Mouse (Mus musculus): Measurements from ENCODE around the gene Eml1. TPM values are rescaled to one million over a fixed set of nuclear protein-coding genes. Genes with fewer than 3 reads are reported as not detected.
A peak's percentile ranks its signal among the peaks of the same experiment; 100 is the strongest.

The Eml1 gene
- polyA plus RNA-seq, 1 experiment, result 4.7 TPM

DNA sequence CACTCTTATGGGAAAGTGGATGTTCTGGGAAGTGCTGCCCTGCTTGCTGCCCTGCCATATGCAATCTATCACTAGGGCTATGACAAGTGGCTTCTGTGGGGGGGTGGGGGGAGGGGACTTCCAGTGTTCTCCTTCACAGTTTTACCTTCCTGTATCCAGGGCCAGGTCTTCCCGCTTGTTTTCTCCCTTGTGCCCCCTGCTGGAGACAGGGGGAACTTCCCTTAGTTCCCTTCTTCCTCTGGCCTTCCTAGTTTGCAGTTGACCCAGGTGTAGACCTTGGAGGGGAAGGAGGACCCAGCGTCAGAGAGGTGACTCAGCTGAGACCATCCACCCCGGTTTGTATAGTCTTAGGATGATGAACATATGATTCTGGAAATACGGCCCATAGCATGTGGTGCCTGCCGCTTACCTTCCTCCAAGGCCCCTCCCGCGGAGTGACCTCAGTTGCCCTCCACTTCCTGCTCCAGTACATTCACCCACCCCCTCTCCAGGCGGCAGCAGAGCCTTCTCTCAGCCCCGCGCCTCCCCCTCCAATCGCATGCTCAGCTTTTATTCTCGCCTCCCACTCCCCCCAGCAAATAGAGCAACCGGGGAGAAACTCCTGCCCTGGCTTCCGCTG, 32.1 kb upstream of the Eml1 start:
- Histone ChIP-seq H3K4me1 (ENCODE audit: control insufficient read depth, insufficient read depth, low read length) (no peaks in the 10 kb centered on the region; the same call in none of the 2 replicates), H3K27ac (ENCODE audit: control insufficient read depth, insufficient read depth, low read depth, low read length, poor library complexity) (no peak overlapping the region), H3K4me3 (replicated peaks; ENCODE audit: control insufficient read depth, low read depth, low read length) (no peak overlapping the region)
- TF ChIP-seq POLR2A (IDR thresholded peaks at IDR 0.05; ENCODE audit: borderline replicate concordance, control insufficient read depth, low read depth, low read length) (no peak), CTCF (IDR thresholded peaks at IDR 0.05; ENCODE audit: control insufficient read depth, insufficient read depth, low read length) (peak; percentile 53)
- WGBS, result 15% methylated on average over 14 of the region's 14 CpGs

DNA sequence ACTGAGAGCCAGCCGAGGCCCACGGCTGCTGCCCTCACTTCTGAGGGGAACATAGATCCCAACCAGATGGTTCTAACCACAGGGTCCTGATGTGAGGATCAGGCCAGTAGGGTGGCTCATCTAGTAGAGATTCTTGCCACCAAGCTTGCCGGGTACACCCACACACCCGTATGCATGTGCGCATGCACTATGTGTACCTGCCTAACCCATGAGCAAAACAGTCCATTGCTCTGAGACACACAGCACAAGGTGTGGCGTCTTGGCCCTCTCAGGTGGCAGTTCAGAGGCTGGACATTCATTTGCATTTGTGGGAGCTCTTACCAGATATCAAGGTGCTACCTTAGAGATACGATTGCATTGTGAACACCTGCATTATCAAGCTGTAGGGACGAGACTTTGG, 22.6 kb upstream of the Eml1 start:
- WGBS, result 74% methylated on average over 8 of the region's 8 CpGs
- H3K4me1 ChIP-seq (ENCODE audit: control insufficient read depth, insufficient read depth, low read length), result no peaks in the 10 kb centered on the region
- H3K27ac ChIP-seq (ENCODE audit: control insufficient read depth, insufficient read depth, low read depth, low read length, poor library complexity), result no peak overlapping the region
- TF ChIP-seq POLR2A (IDR thresholded peaks at IDR 0.05; ENCODE audit: borderline replicate concordance, control insufficient read depth, low read depth, low read length), result no peak
- TF ChIP-seq CTCF (IDR thresholded peaks at IDR 0.05; ENCODE audit: control insufficient read depth, insufficient read depth, low read length), result no peak
- H3K4me3 ChIP-seq (replicated peaks; ENCODE audit: control insufficient read depth, low read depth, low read length), result no peak overlapping the region

DNA sequence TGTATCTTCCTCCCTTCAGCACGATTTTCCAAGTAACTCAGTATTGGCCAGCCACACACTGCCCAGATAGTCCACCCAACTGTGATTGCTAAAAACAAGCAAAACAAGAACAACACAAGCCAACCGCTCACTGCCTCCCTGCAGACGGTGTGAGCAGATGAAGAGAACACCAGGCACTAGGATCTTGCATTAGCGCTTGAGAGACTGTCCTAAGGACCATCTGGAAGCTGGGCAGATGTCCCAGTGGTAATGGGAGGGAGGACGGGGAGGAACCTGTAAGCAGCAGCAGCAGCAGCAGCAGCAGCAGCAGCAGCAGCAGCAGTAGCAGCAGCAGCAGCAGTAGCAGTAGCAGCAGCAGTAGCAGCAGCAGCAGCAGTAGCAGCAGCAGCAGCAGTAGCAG, 21.7 kb upstream of the Eml1 start:
- H3K4me1 ChIP-seq (ENCODE audit: control insufficient read depth, insufficient read depth, low read length), result no peaks in the 10 kb centered on the region
- 70% methylated on average over 5 of the region's 5 CpGs for WGBS
- TF ChIP-seq CTCF (IDR thresholded peaks at IDR 0.05; ENCODE audit: control insufficient read depth, insufficient read depth, low read length), result no peak
- no peak for TF ChIP-seq POLR2A (IDR thresholded peaks at IDR 0.05; ENCODE audit: borderline replicate concordance, control insufficient read depth, low read depth, low read length)
- H3K27ac ChIP-seq (ENCODE audit: control insufficient read depth, insufficient read depth, low read depth, low read length, poor library complexity), result no peak overlapping the region
- no peak overlapping the region for H3K4me3 ChIP-seq (replicated peaks; ENCODE audit: control insufficient read depth, low read depth, low read length)

DNA sequence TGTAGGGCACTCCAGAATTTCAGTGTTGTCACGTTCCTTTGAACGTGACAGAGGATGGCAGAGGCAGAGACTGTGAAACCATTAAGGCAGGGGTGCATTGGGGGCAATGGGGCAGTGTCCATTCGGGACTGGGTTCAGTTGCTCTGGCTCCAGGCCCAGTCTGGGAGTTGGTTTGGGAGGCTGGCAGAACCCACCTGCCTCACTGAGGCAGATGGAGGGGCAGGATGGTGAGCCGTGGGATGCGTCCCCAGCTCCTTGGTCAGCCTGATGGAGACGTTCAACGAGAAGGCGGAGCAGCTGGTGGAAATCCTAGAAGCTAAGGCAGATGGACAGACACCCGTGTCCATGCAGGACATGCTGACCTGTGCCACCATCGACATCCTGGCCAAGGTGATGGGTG, 19.8 kb upstream of the Eml1 start:
- TF ChIP-seq POLR2A (IDR thresholded peaks at IDR 0.05; ENCODE audit: borderline replicate concordance, control insufficient read depth, low read depth, low read length) (no peak), CTCF (IDR thresholded peaks at IDR 0.05; ENCODE audit: control insufficient read depth, insufficient read depth, low read length) (no peak)
- no peaks in the 10 kb centered on the region for H3K4me1 ChIP-seq (ENCODE audit: control insufficient read depth, insufficient read depth, low read length)
- no peak overlapping the region for H3K4me3 ChIP-seq (replicated peaks; ENCODE audit: control insufficient read depth, low read depth, low read length)
- H3K27ac ChIP-seq (ENCODE audit: control insufficient read depth, insufficient read depth, low read depth, low read length, poor library complexity), result no peak overlapping the region
- WGBS, result 79% methylated on average over 10 of the region's 10 CpGs

DNA sequence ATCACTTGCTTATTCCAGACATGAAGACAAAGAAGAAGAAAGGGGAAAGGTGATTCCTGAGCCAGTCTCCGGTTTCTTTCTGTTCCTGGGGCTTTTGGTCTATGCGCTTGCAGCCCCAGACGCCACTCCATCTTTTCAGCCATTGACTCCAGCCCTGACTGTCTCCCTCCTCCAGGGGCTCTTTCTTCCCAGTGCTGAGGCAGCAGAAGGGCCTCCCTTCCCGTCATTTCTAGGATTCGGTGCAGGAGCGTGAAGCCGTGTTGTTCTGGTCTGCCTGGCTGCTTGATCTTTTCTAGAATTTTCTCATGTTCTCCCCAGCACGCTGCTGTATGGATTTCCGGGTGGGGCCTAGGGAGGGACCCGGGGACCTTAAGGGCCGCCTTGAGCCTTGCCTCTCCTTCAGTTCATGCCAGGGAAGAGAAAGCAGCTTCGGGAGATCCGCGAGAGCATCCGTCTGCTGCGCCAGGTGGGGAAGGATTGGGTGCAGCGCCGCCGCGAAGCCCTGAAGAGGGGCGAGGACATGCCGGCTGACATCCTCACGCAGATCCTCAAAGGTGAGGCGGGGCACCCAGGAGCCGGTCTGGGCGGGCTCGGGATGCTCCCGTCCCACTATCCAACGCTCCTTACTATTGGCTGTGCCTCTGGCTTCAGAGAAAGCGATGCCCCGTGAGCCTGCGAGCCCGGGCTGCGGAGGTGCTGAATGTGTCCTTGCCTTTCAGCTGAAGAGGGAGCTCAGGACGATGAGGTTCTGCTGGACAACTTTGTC, 18.2 kb upstream of the Eml1 start:
- TF ChIP-seq POLR2A (IDR thresholded peaks at IDR 0.05; ENCODE audit: borderline replicate concordance, control insufficient read depth, low read depth, low read length) (no peak), CTCF (IDR thresholded peaks at IDR 0.05; ENCODE audit: control insufficient read depth, insufficient read depth, low read length) (no peak)
- Histone ChIP-seq H3K4me3 (replicated peaks; ENCODE audit: control insufficient read depth, low read depth, low read length) (no peak overlapping the region), H3K4me1 (ENCODE audit: control insufficient read depth, insufficient read depth, low read length) (no peaks in the 10 kb centered on the region), H3K27ac (ENCODE audit: control insufficient read depth, insufficient read depth, low read depth, low read length, poor library complexity) (no peak overlapping the region)
- WGBS, result 12% methylated on average over 35 of the region's 35 CpGs

DNA sequence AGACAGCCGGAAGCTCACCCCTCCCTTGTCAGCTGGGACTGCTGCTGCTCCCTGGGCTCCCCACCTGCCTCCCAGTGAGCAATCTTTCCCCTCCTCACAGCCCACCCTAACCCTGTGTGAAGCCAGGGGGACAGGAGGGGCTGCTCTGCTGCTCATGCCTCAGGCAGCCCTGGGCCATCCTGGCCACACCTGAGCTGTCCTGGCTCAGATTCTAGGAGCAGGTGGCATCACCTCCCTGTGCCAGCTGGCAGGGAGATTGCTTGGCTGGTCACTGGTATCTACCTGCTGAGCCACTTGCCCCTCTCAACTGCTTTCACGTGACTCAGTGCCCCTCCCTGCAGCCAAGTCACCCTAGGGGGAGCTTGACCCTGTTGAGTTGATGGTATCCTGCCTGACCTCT, 16.5 kb upstream of the Eml1 start:
- TF ChIP-seq CTCF (IDR thresholded peaks at IDR 0.05; ENCODE audit: control insufficient read depth, insufficient read depth, low read length) (no peak), POLR2A (IDR thresholded peaks at IDR 0.05; ENCODE audit: borderline replicate concordance, control insufficient read depth, low read depth, low read length) (no peak)
- Histone ChIP-seq H3K4me1 (ENCODE audit: control insufficient read depth, insufficient read depth, low read length) (no peaks in the 10 kb centered on the region), H3K27ac (ENCODE audit: control insufficient read depth, insufficient read depth, low read depth, low read length, poor library complexity) (no peak overlapping the region), H3K4me3 (replicated peaks; ENCODE audit: control insufficient read depth, low read depth, low read length) (no peak overlapping the region)
- WGBS, result 73% methylated on average over 2 of the region's 2 CpGs

DNA sequence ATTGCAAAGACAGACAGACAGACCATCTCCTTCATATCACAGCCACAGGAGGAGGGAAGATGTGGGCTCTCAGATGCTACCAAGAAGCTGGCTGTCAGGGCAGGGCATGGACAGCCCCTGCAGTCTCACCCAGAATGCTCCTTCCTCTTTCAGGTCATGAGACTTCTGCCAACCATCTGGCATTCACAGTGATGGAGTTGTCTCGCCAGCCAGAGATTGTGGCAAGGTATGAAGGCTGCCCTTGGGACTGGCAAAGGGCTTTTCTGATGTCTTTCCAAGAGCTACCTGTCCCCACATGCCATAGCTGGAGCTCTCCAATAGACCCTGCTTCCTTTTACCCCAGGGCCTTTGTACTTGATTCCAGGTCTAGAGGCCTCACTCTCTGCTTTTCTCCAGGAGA, 15.5 kb upstream of the Eml1 start:
- TF ChIP-seq CTCF (IDR thresholded peaks at IDR 0.05; ENCODE audit: control insufficient read depth, insufficient read depth, low read length), result no peak
- no peak for TF ChIP-seq POLR2A (IDR thresholded peaks at IDR 0.05; ENCODE audit: borderline replicate concordance, control insufficient read depth, low read depth, low read length)
- no peaks in the 10 kb centered on the region for H3K4me1 ChIP-seq (ENCODE audit: control insufficient read depth, insufficient read depth, low read length)
- WGBS, result 25% methylated on average over 1 of the region's 1 CpGs
- H3K27ac ChIP-seq (ENCODE audit: control insufficient read depth, insufficient read depth, low read depth, low read length, poor library complexity), result no peak overlapping the region
- H3K4me3 ChIP-seq (replicated peaks; ENCODE audit: control insufficient read depth, low read depth, low read length), result no peak overlapping the region

DNA sequence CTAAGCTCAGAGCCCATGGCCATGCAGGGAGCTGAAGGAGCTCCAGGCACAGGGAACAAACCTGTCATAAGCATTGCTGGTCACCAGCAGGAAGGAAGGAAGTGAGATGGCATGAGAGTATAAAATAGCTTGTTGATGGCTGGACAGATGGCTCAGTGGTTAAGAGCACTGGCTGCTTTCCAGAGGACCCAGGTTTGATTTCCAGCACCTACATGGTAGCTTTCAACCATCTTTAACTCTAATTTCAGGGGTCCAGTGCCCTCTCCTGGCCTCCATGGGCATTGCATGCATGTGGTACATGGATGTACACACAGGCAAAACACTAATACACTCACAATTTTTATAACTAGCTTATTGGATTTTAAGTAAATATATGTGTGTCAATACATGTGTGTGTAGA, 14.8 kb upstream of the Eml1 start:
- Histone ChIP-seq H3K4me3 (replicated peaks; ENCODE audit: control insufficient read depth, low read depth, low read length) (no peak overlapping the region), H3K27ac (ENCODE audit: control insufficient read depth, insufficient read depth, low read depth, low read length, poor library complexity) (no peak overlapping the region), H3K4me1 (ENCODE audit: control insufficient read depth, insufficient read depth, low read length) (no peaks in the 10 kb centered on the region)
- TF ChIP-seq CTCF (IDR thresholded peaks at IDR 0.05; ENCODE audit: control insufficient read depth, insufficient read depth, low read length) (peak; percentile 13; the same call in 1 of the 2 replicates), POLR2A (IDR thresholded peaks at IDR 0.05; ENCODE audit: borderline replicate concordance, control insufficient read depth, low read depth, low read length) (no peak)

Data from bone marrow, adult 2 months (tissue).